Mouse (Mus musculus) midbrain, embryonic 14.5 days (tissue): ENCODE measurements around the gene Chm. TPM values are rescaled to one million over a fixed set of nuclear protein-coding genes. Genes with fewer than 3 reads are reported as not detected.
"Not testable (repeated sequence)": the region's sequence is repeated elsewhere in the genome, so short reads cannot be mapped to it uniquely, and the experiment has no call there.

Experiments used
- ATAC-seq: fragments of 200-750 bp; cut with Nextera tagmentation; 2 replicates; pipeline ENCODE4 v1.8.0; 2017; ENCODE audit warnings: moderate number of reproducible peaks, moderate library complexity; ENCODE audit not compliant: low FRiP score, low TSS enrichment
- DNase-seq: peaks from one replicate; pipeline ENCODE4 v3.0.0-alpha.2; 2015
- H3K27ac ChIP-seq: fragments of 300-500 bp; sonication (generic); replicated peaks from 2 replicates; pipeline ENCODE4 v1.5.1; 2014; ENCODE audit warnings: mild to moderate bottlenecking, low read depth, low read length, moderate library complexity
- H3K27me3 ChIP-seq: fragments of 300-500 bp; sonication (generic); 2 replicates; pipeline ENCODE4 v1.6.1; 2014; ENCODE audit warnings: low read length, control low read depth, mixed read lengths; ENCODE audit not compliant: control insufficient read depth, insufficient read depth
- H3K36me3 ChIP-seq: fragments of 300-500 bp; sonication (generic); 2 replicates; pipeline ENCODE4 v1.6.1; 2014; ENCODE audit warnings: low read length, control low read depth; ENCODE audit not compliant: control insufficient read depth, insufficient read depth
- H3K4me1 ChIP-seq: fragments of 300-500 bp; sonication (generic); 2 replicates; pipeline ENCODE4 v1.6.1; 2014; ENCODE audit warnings: mild to moderate bottlenecking, antibody characterized with exemption, low read length, control low read depth; ENCODE audit not compliant: control insufficient read depth, insufficient read depth
- H3K4me2 ChIP-seq: fragments of 300-500 bp; sonication (generic); 2 replicates; pipeline ENCODE4 v1.6.1; 2014; ENCODE audit warnings: mild to moderate bottlenecking, low read length, moderate library complexity
- H3K4me3 ChIP-seq: fragments of 300-500 bp; sonication (generic); replicated peaks from 2 replicates; pipeline ENCODE4 v1.5.1; 2014; ENCODE audit warnings: low read depth, low read length
- H3K9ac ChIP-seq: fragments of 300-500 bp; sonication (generic); replicated peaks from 2 replicates; pipeline ENCODE4 v1.6.1; 2014; ENCODE audit warnings: mild to moderate bottlenecking, low read length, moderate library complexity
- H3K9me3 ChIP-seq: fragments of 300-500 bp; sonication (generic); 2 replicates; pipeline ENCODE4 v1.6.1; 2016; ENCODE audit warnings: low read length, control low read depth, mixed read lengths; ENCODE audit not compliant: control insufficient read depth
- WGBS: fragments of 180-500 bp; shearing (Covaris S2); extraction: QIAGEN DNeasy Blood & Tissue Kit; methylation state at CpG from one replicate; pipeline ENCODE4 v1.1.7; 2014; 5-methylcytosine and 5-hydroxymethylcytosine counted together
- polyA plus RNA-seq: library from polyadenylated mRNA; unstranded; fragments of >200 nt; fragmentation: Nextera tagmentation; extraction: Ambion mirVana; gene quantifications from 2 replicates; pipeline ENCODE4 v1.2.1, GENCODE M21; 2014

Gene Chm
- polyA plus RNA-seq: 16.1 and 18.5 TPM in 2 replicates

DNA sequence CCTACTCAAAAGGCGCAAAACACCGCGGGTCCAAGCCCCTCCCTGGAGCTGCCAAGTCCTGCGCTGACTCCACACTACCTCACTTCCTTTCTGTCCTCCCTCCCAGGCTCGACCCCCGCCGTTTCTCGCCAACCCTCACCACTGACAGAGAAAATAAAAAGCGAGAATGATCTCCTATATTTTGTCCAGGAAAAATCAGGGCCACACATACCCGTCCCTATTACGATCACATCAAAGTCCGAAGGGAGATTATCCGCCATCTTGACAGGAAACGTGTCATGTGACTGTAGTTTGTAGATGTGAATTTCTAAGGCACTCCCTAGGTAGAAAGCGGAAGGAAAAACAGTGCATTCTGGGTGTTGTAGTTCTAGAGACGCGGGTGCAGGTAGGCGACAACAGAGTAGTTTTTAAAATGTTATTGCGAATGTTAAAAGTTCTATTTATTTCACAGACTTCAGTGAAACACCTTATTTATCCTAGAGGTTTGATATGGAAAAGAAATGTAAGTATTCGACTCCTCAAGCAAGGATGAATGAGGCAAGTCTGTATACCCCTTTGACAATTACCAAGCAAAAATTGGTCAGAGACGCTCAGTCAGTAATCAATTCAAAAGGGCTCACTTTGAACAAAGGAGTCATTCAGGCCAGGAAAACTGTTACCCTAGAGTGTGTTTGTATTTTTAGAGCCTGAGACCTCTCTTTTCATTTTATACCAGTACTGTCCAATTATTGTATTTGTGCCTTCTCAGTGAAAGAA is at the start of gene Chm:
Gene Chm, minus strand, starts transcription at position 288 of the 756 bp plus-strand sequence.
- H3K4me1 ChIP-seq: no peaks in the 10 kb centered on the region
- H3K27ac ChIP-seq: peak within 1 kb of the TSS; percentile 91
- peak within 1 kb of the TSS; percentile 47 for H3K4me3 ChIP-seq
- no peaks in the 10 kb centered on the region for H3K36me3 ChIP-seq
- peak within 1 kb of the TSS; percentile 59 for H3K9ac ChIP-seq
- H3K27me3 ChIP-seq: no peaks in the 10 kb centered on the region
- ATAC-seq (peak; percentile 95), DNase-seq (peak; percentile 87)
- peak within 1 kb of the TSS; percentile 52 for H3K4me2 ChIP-seq
- no peaks in the 10 kb centered on the region for H3K9me3 ChIP-seq
- 12% methylated on average over 21 of the region's 21 CpGs for WGBS

DNA sequence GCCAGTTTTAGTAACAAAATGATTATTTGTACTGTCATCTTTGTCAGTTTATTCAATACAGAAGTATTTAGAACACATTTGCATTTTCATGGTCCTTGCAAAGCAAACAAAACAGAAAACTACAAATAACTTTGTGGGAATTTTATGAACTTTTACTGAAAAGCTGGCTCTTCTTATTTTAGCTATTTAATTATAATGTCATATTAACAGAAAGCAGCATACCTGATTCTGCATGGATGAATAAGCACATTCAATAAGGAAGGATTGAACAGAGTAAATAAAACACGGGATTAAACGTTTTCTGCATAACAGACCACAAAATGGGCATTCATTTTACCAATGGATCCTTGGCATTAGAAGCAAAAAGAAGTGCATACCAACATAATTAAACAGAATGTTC is 8.6 kb upstream of the Chm start:
- Histone ChIP-seq H3K27ac (no peak overlapping the region), H3K4me2 (no peak overlapping the region), H3K4me3 (no peak overlapping the region), H3K9me3 (no peaks in the 10 kb centered on the region), H3K9ac (no peak overlapping the region), H3K27me3 (no peaks in the 10 kb centered on the region), H3K36me3 (no peaks in the 10 kb centered on the region), H3K4me1 (no peaks in the 10 kb centered on the region)
- DNase-seq: no peak
- 11% methylated on average over 2 of the region's 2 CpGs for WGBS
- ATAC-seq: no peak

- Histone ChIP-seq H3K36me3 (no peaks in the 10 kb centered on the region), H3K9me3 (no peaks in the 10 kb centered on the region), H3K27me3 (no peaks in the 10 kb centered on the region), H3K4me2 (peak overlapping the region; percentile 52), H3K4me1 (no peaks in the 10 kb centered on the region), H3K27ac (peak overlapping the region; percentile 91), H3K4me3 (peak overlapping the region; percentile 47), H3K9ac (peak overlapping the region; percentile 59)
- WGBS: 22% methylated on average over 17 of the region's 17 CpGs
- ATAC-seq: no peak; the same call in 1 of the 2 replicates
- DNase-seq: no peak
Observed at GRCm38 (mm10) chrX:113184569-113185229, 618 bp downstream of the Chm start.

GRCm38 (mm10) chrX:113180856-113181255 is 4.5 kb downstream of the Chm start:
- H3K4me1 ChIP-seq, H3K9ac ChIP-seq, H3K4me2 ChIP-seq, H3K36me3 ChIP-seq, H3K27ac ChIP-seq, DNase-seq, H3K9me3 ChIP-seq, H3K27me3 ChIP-seq, H3K4me3 ChIP-seq, ATAC-seq: not testable (repeated sequence)
- WGBS: 92% methylated on average over 4 of the region's 4 CpGs

GRCm38 (mm10) chrX:113172766-113173165 is 12.6 kb downstream of the Chm start:
- DNase-seq (no peak), ATAC-seq (no peak)
- 83% methylated on average over 2 of the region's 2 CpGs for WGBS
- Histone ChIP-seq H3K4me1 (no peaks in the 10 kb centered on the region), H3K9me3 (no peaks in the 10 kb centered on the region), H3K36me3 (no peaks in the 10 kb centered on the region), H3K9ac (no peak overlapping the region), H3K27me3 (no peaks in the 10 kb centered on the region), H3K4me3 (no peak overlapping the region), H3K27ac (no peak overlapping the region), H3K4me2 (no peak overlapping the region)

DNA sequence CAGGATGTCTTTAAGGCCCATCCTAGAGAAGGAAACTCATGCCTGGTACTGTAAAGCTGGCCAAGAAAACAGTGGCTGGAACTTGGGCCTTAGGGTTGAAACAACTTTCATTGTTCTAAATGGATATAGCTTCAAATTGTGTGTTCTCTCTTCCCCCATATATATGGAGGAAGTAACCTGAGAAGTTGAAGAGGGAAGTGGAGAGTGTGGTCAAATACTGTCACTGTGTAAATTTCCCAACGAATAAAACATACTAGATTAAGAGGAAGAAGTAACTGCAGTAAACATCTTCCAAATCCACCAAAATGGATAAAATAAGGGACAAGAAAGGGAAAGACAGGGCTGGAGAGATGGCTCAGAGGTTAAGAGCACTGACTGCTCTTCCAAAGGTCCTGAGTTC is 13.0 kb downstream of the Chm start:
- WGBS: 81% methylated on average over 1 of the region's 1 CpGs
- DNase-seq (no peak), ATAC-seq (no peak)

DNA sequence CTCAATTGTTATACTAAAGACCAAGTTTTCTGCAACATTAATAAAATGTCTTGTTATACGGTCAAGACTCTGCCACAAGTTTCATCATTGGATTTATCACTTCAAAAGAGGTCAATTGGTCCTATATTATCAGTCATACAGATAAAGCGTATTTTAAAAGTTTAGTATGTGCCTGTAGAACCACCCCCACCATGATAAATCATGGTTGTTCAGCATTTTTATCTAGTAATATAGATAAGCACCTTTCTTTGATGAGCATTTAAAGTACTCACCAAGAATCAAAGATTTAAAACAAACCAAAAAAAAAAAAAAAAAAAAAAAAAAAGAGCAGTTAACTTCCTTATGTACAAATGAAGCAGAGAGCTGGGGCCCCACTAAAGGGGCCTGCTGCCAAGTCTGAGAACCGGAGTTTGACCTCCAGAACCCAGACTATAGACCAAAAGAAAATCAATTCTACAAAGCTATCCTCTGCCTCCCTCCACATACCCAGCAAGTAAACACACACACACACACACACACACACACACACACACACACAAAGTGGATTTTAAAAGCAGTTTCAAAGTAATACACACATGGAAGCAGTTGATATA is 25.0 kb downstream of the Chm start:
- no peaks in the 10 kb centered on the region for H3K9me3 ChIP-seq
- H3K27ac ChIP-seq: no peak overlapping the region
- WGBS: 81% methylated on average over 3 of the region's 3 CpGs

More for the DNA sequence above, 13.0 kb downstream of the Chm start:
- Histone ChIP-seq H3K4me3 (no peak overlapping the region), H3K4me1 (no peaks in the 10 kb centered on the region), H3K4me2 (no peak overlapping the region), H3K36me3 (no peaks in the 10 kb centered on the region), H3K27ac (no peak overlapping the region), H3K9ac (no peak overlapping the region), H3K9me3 (no peaks in the 10 kb centered on the region), H3K27me3 (no peaks in the 10 kb centered on the region)

DNA sequence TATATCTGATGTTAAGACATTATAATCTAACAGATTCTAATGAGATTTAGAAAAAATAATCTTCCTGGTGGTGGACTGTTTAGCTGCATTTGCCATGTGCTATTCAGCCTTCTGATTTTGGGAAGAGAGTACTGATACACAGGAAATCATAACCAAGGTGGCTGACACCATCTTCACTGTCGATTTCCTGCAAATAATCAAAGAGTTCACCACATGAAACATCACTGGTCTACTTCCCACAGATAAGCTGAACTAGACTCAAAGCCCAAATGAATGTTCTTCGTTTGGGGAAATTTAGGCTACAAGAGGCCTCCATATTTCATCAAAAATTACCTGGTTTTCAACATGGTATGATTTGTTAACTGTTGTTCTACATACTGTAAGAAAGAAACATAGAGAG is 101.1 kb downstream of the Chm start:
- H3K4me2 ChIP-seq: no peak overlapping the region
- no peak overlapping the region for H3K9ac ChIP-seq
- H3K27me3 ChIP-seq: no peaks in the 10 kb centered on the region
- H3K4me3 ChIP-seq: no peak overlapping the region
- no peak overlapping the region for H3K27ac ChIP-seq
- no peaks in the 10 kb centered on the region for H3K36me3 ChIP-seq
- ATAC-seq (no peak), DNase-seq (no peak)
- no peaks in the 10 kb centered on the region for H3K4me1 ChIP-seq
- 79% methylated on average over 2 of the region's 2 CpGs for WGBS
- no peaks in the 10 kb centered on the region for H3K9me3 ChIP-seq

More for the DNA sequence above, 25.0 kb downstream of the Chm start:
- no peak overlapping the region for H3K9ac ChIP-seq
- H3K27me3 ChIP-seq: no peaks in the 10 kb centered on the region
- no peak overlapping the region for H3K4me3 ChIP-seq
- no peaks in the 10 kb centered on the region for H3K36me3 ChIP-seq
- DNase-seq: no peak
- ATAC-seq: no peak
- H3K4me1 ChIP-seq: no peaks in the 10 kb centered on the region
- no peak overlapping the region for H3K4me2 ChIP-seq
